Mouse (Mus musculus) brain, embryonic 14.5 days (tissue): ENCODE results near the gene 1700008O03Rik.

Source experiments
- CTCF ChIP-seq: fragments of 200-500 bp; IDR thresholded peaks from 2 replicates; pipeline ENCODE4 v1.5.1; 2012; ENCODE audit warnings: inconsistent platforms, mild to moderate bottlenecking, moderate library complexity, borderline replicate concordance; ENCODE audit not compliant: insufficient read depth, insufficient read length; ENCODE audit errors: extremely low read depth
- POLR2A ChIP-seq: fragments of 200-500 bp; IDR thresholded peaks from 2 replicates; pipeline ENCODE4 v1.6.1; 2012; ENCODE audit warnings: mild to moderate bottlenecking, inconsistent platforms, borderline replicate concordance; ENCODE audit not compliant: poor library complexity, insufficient read depth, insufficient read length, severe bottlenecking; ENCODE audit errors: extremely low read depth

GRCm38 (mm10) chr7:44332336-44332735, 53.3 kb downstream of the 1700008O03Rik start:
- TF ChIP-seq CTCF (no peak), POLR2A (no peak)
